Mouse (Mus musculus): ENCODE measurements around the gene Pmfbp1. TPM values are rescaled to one million over a fixed set of nuclear protein-coding genes. Genes with fewer than 3 reads are reported as not detected.

Pmfbp1 gene
- polyA plus RNA-seq, 1 experiment: not detected

GRCm38 (mm10) chr8:109503566-109503965 is 9.7 kb downstream of the Pmfbp1 start:
- no peak for TF ChIP-seq CTCF (IDR thresholded peaks at IDR 0.05; ENCODE audit: low read depth, low read length)
- TF ChIP-seq EP300 (IDR thresholded peaks at IDR 0.05; ENCODE audit: insufficient read depth, low read depth, low read length): no peak
- TF ChIP-seq POLR2A (IDR thresholded peaks at IDR 0.05; ENCODE audit: insufficient read depth, low read length): no peak
- Histone ChIP-seq H3K9me3 (replicated peaks; ENCODE audit: control insufficient read depth, insufficient read depth, low read length, poor library complexity, severe bottlenecking) (peaks cover 3% of the 10 kb centered on the region; the same call in 1 of the 2 replicates), H3K27me3 (ENCODE audit: control insufficient read depth, insufficient read depth, low read length, poor library complexity, severe bottlenecking) (no peaks in the 10 kb centered on the region; the same call in 1 of the 2 replicates), H3K36me3 (ENCODE audit: control insufficient read depth, insufficient read depth, low read length, poor library complexity, severe bottlenecking) (no peaks in the 10 kb centered on the region), H3K27ac (ENCODE audit: insufficient read depth, low read length) (no peak overlapping the region), H3K4me1 (ENCODE audit: control insufficient read depth, insufficient read depth, low read length) (no peaks in the 10 kb centered on the region), H3K4me3 (ENCODE audit: low read depth, low read length) (no peak overlapping the region), H3K9ac (ENCODE audit: low read depth, poor library complexity, severe bottlenecking) (no peak overlapping the region)

- Histone ChIP-seq H3K27ac (ENCODE audit: insufficient read depth, low read length) (no peak overlapping the region), H3K4me3 (ENCODE audit: low read depth, low read length) (no peak overlapping the region), H3K9ac (ENCODE audit: low read depth, poor library complexity, severe bottlenecking) (no peak overlapping the region), H3K36me3 (ENCODE audit: control insufficient read depth, insufficient read depth, low read length, poor library complexity, severe bottlenecking) (no peaks in the 10 kb centered on the region), H3K9me3 (replicated peaks; ENCODE audit: control insufficient read depth, insufficient read depth, low read length, poor library complexity, severe bottlenecking) (peaks cover 3% of the 10 kb centered on the region; the same call in 1 of the 2 replicates), H3K27me3 (ENCODE audit: control insufficient read depth, insufficient read depth, low read length, poor library complexity, severe bottlenecking) (no peaks in the 10 kb centered on the region; the same call in 1 of the 2 replicates), H3K4me1 (ENCODE audit: control insufficient read depth, insufficient read depth, low read length) (no peaks in the 10 kb centered on the region)
- no peak for TF ChIP-seq POLR2A (IDR thresholded peaks at IDR 0.05; ENCODE audit: insufficient read depth, low read length)
- no peak for TF ChIP-seq CTCF (IDR thresholded peaks at IDR 0.05; ENCODE audit: low read depth, low read length)
- TF ChIP-seq EP300 (IDR thresholded peaks at IDR 0.05; ENCODE audit: insufficient read depth, low read depth, low read length): no peak
These were observed 11.7 kb downstream of the Pmfbp1 start for GRCm38 (mm10) chr8:109505560-109505959.

GRCm38 (mm10) chr8:109524008-109524407 is 30.2 kb downstream of the Pmfbp1 start:
- no peaks in the 10 kb centered on the region for H3K4me1 ChIP-seq (ENCODE audit: control insufficient read depth, insufficient read depth, low read length)
- TF ChIP-seq CTCF (IDR thresholded peaks at IDR 0.05; ENCODE audit: low read depth, low read length) (no peak), POLR2A (IDR thresholded peaks at IDR 0.05; ENCODE audit: insufficient read depth, low read length) (no peak), EP300 (IDR thresholded peaks at IDR 0.05; ENCODE audit: insufficient read depth, low read depth, low read length) (no peak)

DNA sequence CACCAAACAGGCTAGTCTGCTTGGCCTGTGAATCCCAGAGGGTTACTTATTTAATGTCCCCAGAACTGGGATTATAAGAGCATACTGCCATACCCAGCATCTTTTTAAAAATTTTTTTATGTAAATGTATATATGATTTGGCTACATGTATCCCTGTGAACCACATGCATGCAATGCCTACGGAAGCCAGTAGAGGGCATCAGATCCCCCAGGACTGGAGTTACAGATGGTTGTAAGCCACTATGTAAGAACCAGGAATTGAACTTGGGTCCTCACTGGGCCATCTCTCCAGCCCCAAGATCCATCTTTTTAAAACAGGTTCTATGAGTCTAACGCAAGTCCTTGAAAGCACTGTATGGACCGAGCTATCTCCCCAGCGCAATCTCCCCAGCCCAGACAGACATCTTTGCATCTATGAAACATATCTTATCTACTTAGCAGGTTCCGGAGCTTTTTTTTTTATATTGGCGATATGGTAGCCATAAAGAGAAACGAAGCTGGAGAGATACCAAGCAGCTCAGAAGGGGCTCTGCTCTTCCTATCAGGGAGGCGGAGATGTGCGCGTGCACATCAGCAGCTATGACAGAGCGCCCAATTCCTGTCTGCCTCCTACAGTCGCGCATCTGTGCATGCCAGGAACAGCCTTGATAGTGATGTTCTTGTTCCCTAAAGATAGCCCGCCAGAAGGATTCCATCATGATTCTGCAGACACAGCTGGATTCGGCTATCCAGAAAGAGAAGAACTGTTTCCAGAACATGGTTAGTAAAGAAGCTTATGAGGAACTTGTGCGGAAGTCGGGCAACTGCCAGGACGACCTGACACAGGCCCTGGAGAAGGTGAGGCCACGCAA is 41.5 kb downstream of the Pmfbp1 start:
- no peak overlapping the region for H3K27ac ChIP-seq (ENCODE audit: insufficient read depth, low read length)
- peak overlapping the region; percentile 1 for H3K4me3 ChIP-seq (ENCODE audit: low read depth, low read length)
- peak; percentile 41 for TF ChIP-seq CTCF (IDR thresholded peaks at IDR 0.05; ENCODE audit: low read depth, low read length)
- TF ChIP-seq EP300 (IDR thresholded peaks at IDR 0.05; ENCODE audit: insufficient read depth, low read depth, low read length): no peak
- no peak for TF ChIP-seq POLR2A (IDR thresholded peaks at IDR 0.05; ENCODE audit: insufficient read depth, low read length)
- H3K9me3 ChIP-seq (replicated peaks; ENCODE audit: control insufficient read depth, insufficient read depth, low read length, poor library complexity, severe bottlenecking): no peaks in the 10 kb centered on the region
- no peaks in the 10 kb centered on the region for H3K4me1 ChIP-seq (ENCODE audit: control insufficient read depth, insufficient read depth, low read length)
- no peaks in the 10 kb centered on the region for H3K27me3 ChIP-seq (ENCODE audit: control insufficient read depth, insufficient read depth, low read length, poor library complexity, severe bottlenecking)
- H3K9ac ChIP-seq (ENCODE audit: low read depth, poor library complexity, severe bottlenecking): peak overlapping the region; percentile 13; the same call in 1 of the 2 replicates
- no peaks in the 10 kb centered on the region for H3K36me3 ChIP-seq (ENCODE audit: control insufficient read depth, insufficient read depth, low read length, poor library complexity, severe bottlenecking)

More at GRCm38 (mm10) chr8:109524008-109524407, 30.2 kb downstream of the Pmfbp1 start:
- peaks cover 11% of the 10 kb centered on the region for H3K9me3 ChIP-seq (replicated peaks; ENCODE audit: control insufficient read depth, insufficient read depth, low read length, poor library complexity, severe bottlenecking)
- H3K27ac ChIP-seq (ENCODE audit: insufficient read depth, low read length): no peak overlapping the region
- H3K4me3 ChIP-seq (ENCODE audit: low read depth, low read length): no peak overlapping the region
- H3K36me3 ChIP-seq (ENCODE audit: control insufficient read depth, insufficient read depth, low read length, poor library complexity, severe bottlenecking): no peaks in the 10 kb centered on the region
- H3K27me3 ChIP-seq (ENCODE audit: control insufficient read depth, insufficient read depth, low read length, poor library complexity, severe bottlenecking): no peaks in the 10 kb centered on the region; the same call in 1 of the 2 replicates
- H3K9ac ChIP-seq (ENCODE audit: low read depth, poor library complexity, severe bottlenecking): no peak overlapping the region

- H3K36me3 ChIP-seq (ENCODE audit: control insufficient read depth, insufficient read depth, low read length, poor library complexity, severe bottlenecking): no peaks in the 10 kb centered on the region
- TF ChIP-seq CTCF (IDR thresholded peaks at IDR 0.05; ENCODE audit: low read depth, low read length): peak; percentile 93
- TF ChIP-seq EP300 (IDR thresholded peaks at IDR 0.05; ENCODE audit: insufficient read depth, low read depth, low read length): no peak
- TF ChIP-seq POLR2A (IDR thresholded peaks at IDR 0.05; ENCODE audit: insufficient read depth, low read length): no peak
- no peaks in the 10 kb centered on the region for H3K9me3 ChIP-seq (replicated peaks; ENCODE audit: control insufficient read depth, insufficient read depth, low read length, poor library complexity, severe bottlenecking)
- H3K4me1 ChIP-seq (ENCODE audit: control insufficient read depth, insufficient read depth, low read length): no peaks in the 10 kb centered on the region
- H3K9ac ChIP-seq (ENCODE audit: low read depth, poor library complexity, severe bottlenecking): no peak overlapping the region
- no peaks in the 10 kb centered on the region for H3K27me3 ChIP-seq (ENCODE audit: control insufficient read depth, insufficient read depth, low read length, poor library complexity, severe bottlenecking)
- H3K4me3 ChIP-seq (ENCODE audit: low read depth, low read length): no peak overlapping the region
- no peak overlapping the region for H3K27ac ChIP-seq (ENCODE audit: insufficient read depth, low read length)
These were observed 42.9 kb downstream of the Pmfbp1 start for GRCm38 (mm10) chr8:109536703-109537102.

- no peaks in the 10 kb centered on the region for H3K9me3 ChIP-seq (replicated peaks; ENCODE audit: control insufficient read depth, insufficient read depth, low read length, poor library complexity, severe bottlenecking)
- H3K27me3 ChIP-seq (ENCODE audit: control insufficient read depth, insufficient read depth, low read length, poor library complexity, severe bottlenecking): no peaks in the 10 kb centered on the region
- TF ChIP-seq POLR2A (IDR thresholded peaks at IDR 0.05; ENCODE audit: insufficient read depth, low read length) (no peak), CTCF (IDR thresholded peaks at IDR 0.05; ENCODE audit: low read depth, low read length) (no peak), EP300 (IDR thresholded peaks at IDR 0.05; ENCODE audit: insufficient read depth, low read depth, low read length) (no peak)
- no peaks in the 10 kb centered on the region for H3K36me3 ChIP-seq (ENCODE audit: control insufficient read depth, insufficient read depth, low read length, poor library complexity, severe bottlenecking)
- H3K27ac ChIP-seq (ENCODE audit: insufficient read depth, low read length): no peak overlapping the region
- H3K4me3 ChIP-seq (ENCODE audit: low read depth, low read length): no peak overlapping the region
- H3K9ac ChIP-seq (ENCODE audit: low read depth, poor library complexity, severe bottlenecking): no peak overlapping the region
- H3K4me1 ChIP-seq (ENCODE audit: control insufficient read depth, insufficient read depth, low read length): peaks cover 3% of the 10 kb centered on the region
These were observed 48.3 kb downstream of the Pmfbp1 start for GRCm38 (mm10) chr8:109542165-109542564.
